Mouse (Mus musculus): ENCODE results near the gene Rph3al.

- TF ChIP-seq CTCF (IDR thresholded peaks at IDR 0.05; ENCODE audit: low read depth): no peak
- TF ChIP-seq EP300 (optimal IDR thresholded peaks at IDR 0.05): no peak
Observed at GRCm38 (mm10) chr11:75934425-75934824, 3.8 kb downstream of the Rph3al start.
